Mouse (Mus musculus) heart, adult 9 months (tissue): ENCODE results near the gene Bcl7b.

Experiments used
- DNase-seq, 2 experiments: peaks; one replicate each; pipeline ENCODE4 v3.0.0; 2022; ENCODE audit warnings: low spot score in 2 of 2

The Bcl7b gene

DNA sequence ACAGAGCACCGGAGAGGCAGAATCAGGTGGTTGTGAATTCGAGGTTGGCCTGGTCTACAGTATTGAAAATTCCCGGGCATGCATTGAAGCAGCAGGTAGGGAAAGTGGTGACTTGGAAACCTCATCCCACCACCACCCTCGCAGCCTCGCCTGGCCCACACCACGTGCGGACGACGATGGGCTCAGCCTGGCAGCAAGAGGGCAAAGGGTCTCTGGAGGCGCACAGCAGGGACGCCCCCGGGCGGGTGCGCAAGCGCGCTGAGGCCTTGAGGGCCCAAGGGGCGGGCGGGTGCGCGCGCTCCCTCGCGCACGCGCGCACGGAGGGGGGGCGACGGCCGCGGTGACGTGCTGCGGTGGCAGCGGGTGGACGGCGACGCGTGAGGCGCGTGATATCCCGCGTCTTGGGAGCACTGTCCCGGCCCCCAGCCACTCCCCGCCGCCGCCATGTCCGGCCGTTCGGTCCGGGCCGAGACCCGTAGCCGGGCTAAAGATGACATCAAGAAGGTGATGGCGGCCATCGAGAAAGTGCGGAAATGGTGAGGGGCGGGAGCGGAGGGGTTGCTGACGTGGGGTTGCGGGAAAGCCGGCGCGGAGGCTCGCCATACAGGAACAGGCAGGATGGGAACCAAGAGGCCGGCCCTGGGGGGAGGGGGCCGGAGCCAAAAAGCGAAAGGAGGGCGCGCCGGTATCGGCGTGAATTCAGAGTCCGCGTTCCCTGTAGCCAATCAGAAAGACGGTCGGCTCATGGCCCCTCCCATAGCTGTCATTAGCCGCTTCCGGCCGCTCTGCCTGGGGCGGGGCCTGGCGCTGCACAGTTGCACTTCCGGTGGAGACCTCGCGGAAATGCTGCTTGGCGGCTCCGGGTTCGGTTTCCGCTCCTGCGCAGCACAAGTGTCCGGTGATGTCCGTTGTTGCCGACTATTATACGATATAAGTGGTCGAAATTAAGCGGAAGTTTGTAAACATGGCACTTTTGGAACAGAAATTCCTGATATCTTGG lies at the start of gene Bcl7b:
TSS of gene Bcl7b (plus strand) at position 221 of the 1,000 bp plus-strand sequence.
- DNase-seq: peak; percentile 98

DNA sequence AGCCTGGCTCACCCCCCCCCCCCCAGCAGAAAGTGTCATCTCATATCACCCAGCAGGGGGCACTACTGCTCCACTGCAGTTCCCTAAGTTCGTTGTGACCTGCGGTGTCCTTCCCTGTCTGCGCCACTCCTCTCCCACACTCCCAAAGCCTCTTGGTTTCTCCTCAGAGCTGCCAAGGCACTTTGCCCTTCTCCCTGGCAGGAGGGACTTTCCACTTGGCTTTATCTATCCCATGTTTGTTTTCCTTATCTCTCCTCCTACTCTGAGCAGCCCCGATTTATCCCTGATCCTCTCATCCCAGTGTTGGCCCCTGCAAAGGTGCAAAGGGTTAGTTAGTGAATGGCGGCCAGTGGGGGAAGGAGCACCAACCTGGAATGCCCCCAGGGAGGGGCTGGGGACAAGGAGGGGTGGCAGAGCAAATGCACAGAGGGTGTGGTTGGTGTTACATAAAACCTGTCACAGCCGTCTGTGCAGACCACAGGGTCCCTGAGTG lies 49.4 kb upstream of the Bcl7b start:
- peak; percentile 62 to 68 for DNase-seq

DNA sequence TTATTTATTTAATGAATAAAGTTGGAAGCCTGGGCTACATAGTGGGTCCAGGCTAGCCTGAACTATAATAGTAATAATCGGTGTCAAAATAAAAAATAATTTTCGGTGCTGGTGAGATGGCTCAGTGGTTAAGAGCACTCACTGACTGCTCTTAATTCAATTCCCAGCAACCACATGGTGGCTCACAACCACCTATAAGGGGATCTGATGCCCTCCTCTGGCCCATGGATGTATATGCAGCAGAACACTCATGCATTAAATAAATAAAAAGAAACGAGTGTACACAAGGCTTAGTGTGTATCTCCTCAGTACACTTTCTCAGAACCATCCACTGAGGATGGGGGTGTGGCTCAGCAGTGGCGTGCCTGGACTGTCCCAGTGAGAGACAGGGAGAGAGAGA lies 47.3 kb upstream of the Bcl7b start:
- no peak for DNase-seq

GRCm38 (mm10) chr5:135126121-135126520 lies 42.0 kb upstream of the Bcl7b start:
- DNase-seq: no peak

GRCm38 (mm10) chr5:135127669-135128068 lies 40.4 kb upstream of the Bcl7b start:
- no peak for DNase-seq

DNA sequence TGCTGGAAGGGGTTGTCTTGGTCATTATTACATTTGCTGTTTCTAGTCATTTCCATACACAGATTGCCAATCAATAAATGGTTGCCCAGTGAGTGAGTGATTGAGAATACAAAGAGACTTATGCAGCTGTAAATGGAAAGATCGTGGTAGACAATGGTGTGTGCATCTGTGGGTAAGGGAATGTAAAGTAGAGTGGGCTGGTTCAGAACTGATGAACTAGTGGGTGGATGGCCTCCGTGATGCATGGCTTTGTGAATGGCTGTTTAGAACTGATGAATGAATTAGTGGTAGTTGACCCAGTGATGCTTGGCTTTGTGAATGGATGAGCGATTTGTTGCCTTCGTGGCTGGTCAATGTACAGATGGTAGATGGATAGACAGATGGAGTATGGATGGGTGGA lies 38.3 kb upstream of the Bcl7b start:
- no peak for DNase-seq

DNA sequence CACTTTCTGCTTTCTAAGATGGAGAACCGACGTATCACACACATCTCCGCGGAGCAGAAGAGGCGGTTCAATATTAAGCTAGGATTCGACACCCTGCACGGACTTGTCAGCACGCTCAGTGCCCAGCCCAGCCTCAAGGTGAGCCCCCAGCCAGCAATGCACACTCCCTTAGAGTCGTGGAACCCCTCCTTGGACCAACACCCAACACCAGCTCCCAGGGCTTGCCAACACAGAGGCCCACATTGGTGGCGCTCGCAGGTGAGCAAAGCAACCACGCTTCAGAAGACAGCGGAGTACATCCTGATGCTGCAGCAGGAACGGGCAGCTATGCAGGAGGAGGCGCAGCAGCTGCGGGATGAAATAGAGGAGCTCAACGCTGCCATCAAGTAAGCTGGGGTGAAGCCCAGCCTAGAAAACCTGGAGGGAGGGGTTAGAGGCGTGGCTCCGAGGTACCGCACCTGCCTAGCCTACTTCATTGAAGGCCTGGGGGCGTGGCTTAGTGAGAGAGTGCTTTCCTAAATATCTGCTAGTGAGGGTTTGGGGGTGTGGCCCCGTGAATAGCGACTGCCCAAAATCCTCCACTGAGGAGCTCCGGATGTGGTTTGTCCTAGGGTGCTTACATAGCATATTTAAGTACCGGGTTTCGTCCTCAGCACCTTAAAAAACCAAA lies 34.2 kb upstream of the Bcl7b start:
- peak in 1 of 2 experiments; percentile 10 for DNase-seq

DNA sequence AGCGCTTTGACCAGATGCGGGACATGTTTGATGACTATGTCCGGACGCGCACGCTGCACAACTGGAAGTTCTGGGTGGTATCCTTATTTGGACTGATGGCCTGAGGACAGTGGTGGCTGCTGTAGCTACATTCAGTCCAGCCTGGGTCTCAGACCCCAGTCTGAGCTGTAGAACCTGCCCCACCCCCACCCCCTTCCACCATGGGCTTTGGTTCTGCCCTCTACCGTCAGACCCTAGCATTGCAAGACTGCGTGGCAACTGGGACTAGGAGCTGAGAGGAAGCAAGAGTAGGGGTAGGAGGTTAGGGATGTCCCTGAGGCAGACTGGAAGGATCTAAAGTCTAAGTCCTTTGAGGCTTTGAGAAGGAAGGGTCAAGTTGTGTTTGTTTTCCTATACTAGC lies 33.5 kb upstream of the Bcl7b start:
- no peak for DNase-seq

DNA sequence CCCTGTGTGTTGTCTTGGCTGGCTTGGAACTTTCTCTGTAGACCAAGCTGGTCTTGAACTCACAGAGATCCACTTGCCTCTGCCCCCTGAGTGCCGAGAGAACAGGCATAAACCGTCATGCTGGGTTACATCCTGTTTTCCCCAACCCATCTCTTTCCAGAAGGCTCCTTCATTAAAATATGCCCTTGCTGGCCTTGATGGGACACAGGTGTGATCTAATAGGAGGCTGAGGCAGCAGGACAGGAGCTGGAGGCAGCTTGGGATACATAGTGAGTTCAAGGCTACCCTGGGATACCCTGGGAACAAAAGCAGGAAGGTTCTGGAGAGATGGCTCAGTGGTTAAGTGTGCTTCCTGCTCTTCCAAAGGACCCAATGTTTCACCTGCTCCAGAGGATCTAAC lies 28.2 kb upstream of the Bcl7b start:
- no peak for DNase-seq

DNA sequence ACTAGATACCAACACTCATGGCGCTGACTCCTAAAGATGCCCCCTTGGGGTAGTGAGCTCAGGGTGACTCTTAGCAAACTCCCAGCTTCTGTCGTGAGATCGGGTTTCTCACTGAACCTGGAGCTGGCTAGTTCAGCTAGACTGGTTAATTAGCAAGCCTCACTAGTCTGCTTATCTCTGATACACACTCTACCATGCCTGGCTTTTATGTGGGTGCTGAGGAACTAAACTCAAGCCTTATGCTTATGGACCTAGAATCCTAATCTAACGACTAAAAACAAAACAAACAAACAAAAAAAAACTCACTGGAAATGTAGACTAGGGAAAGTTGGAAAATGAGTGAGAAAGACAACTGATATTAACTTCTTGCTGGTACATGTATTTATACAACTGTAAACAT lies 23.6 kb upstream of the Bcl7b start:
- DNase-seq: no peak

GRCm38 (mm10) chr5:135145532-135145931 lies 22.6 kb upstream of the Bcl7b start:
- no peak for DNase-seq

DNA sequence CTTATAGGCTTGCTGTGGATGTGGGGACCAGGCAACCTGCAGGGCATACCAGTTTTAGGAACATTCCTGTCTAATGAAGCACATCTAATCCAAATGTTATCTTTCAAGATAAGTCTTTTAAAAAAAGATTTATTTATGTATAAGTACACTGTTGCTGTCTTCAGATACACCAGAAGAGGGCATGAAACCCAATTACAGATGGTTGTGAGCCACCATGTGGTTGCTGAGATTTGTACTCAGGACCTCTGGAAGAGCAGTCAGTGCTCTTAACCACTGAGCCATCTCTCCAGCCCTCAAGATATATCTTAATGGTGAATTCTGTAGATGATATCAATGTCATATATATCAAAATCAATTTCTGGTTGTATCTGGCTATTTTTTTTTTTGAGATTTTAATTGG lies 22.1 kb upstream of the Bcl7b start:
- no peak for DNase-seq

DNA sequence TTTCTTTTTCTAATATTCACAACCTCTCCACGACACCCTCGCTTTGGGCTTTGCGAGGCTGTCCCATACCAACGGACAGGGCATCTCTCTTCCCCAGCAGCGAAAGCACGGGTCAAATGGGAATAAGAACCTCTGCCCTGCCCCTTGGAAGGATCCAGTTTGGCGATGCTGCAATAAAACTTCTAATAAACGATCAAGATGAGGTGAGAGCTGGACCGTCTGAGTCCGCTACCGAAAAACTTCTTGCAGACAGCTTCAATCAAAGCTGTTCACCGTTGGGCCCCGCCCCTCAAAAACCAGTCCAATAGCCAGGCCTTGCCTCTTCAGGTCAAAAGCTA lies 19.4 kb upstream of the Bcl7b start:
- no peak for DNase-seq

DNA sequence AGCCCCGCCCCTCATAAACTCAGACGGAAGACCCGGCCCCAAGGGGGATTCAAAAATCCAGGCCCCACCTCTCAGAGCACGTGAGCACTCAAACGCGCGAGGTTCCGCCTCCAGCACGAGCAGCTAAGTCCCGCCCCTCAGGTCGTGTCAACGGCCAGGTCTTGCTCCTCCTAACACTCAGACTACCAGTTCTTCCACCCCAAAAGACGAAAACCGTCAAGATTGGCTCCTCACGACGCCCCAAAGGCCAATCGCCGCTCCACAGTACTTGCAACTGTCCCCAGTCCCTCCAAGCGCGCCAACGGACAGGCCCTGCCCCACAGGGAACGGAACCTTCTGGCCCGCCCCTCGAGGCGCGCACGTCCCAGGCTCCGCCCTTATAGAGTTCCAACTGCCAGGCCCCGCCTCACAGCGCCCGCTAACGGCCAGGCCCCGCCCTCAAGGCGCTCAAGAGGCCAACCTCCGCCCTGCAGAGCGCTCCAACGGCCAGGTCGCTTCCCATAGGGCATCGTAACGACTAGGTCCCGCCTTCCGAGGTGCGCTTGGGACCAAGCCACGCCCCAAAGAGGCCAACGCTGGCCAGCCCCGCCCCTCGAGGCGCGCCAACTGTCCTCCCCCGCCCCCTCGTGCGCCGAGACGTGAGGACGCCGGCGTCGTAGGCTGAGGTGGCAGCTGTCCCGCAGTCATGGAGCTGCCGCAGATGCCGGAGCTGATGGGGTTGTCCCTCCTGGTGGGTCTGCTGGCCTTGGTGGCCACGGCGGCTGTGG lies 18.8 kb upstream of the Bcl7b start, which contains the start of gene Tbl2:
TSS of gene Tbl2 (plus strand) at position 605 of the 767 bp plus-strand sequence.
- peak; percentile 98 to 99 for DNase-seq

- DNase-seq: no peak
Observed at GRCm38 (mm10) chr5:135149820-135150178, 18.3 kb upstream of the Bcl7b start.

- DNase-seq: no peak
Observed at GRCm38 (mm10) chr5:135156496-135156895, 11.6 kb upstream of the Bcl7b start.

DNA sequence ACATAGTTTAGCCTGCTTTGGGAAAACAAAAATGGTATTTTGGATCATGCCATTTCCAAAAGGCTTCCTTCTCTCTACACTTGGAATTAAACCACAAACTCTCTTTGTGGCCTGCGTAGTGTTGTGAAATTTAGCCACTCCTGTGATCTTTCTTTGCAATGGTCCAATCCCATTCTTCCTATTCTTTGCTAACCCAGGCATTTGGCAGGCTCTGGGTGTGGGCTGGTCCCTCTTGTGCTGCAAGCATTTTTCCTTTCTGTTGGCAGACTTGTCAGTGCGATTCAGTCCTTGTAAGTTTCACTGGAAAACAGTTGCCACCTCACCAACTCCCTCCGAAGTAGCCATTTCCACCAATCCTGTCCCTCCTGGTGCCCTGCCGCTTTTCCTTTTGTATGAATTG lies 6.9 kb upstream of the Bcl7b start:
- peak; percentile 60 to 61 for DNase-seq

- DNase-seq: no peak
Observed at GRCm38 (mm10) chr5:135161650-135162049, 6.4 kb upstream of the Bcl7b start.

DNA sequence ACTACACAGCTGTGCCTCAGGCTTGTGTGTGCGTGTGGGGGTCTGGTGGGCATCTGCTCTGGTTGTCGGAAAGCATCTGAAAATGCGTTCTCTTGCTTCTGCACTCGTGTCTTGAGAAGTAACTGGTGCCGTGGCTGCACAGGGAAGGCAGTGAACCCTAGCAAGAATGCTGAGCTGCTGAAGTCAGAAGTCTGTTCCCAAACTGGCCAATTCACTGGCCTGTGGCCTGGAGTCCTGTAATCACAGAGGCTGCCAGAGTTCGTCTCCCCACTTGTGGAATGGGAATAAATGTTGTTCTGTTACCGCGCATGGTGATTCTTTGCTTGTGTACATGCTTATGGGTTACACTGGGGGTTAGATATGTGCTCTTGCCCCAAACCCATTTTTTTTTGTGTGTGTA lies 5.7 kb upstream of the Bcl7b start:
- no peak for DNase-seq

- DNase-seq: no peak
Observed at GRCm38 (mm10) chr5:135162821-135163220, 5.3 kb upstream of the Bcl7b start.

GRCm38 (mm10) chr5:135166909-135167308 lies 1.2 kb upstream of the Bcl7b start:
- no peak for DNase-seq

DNA sequence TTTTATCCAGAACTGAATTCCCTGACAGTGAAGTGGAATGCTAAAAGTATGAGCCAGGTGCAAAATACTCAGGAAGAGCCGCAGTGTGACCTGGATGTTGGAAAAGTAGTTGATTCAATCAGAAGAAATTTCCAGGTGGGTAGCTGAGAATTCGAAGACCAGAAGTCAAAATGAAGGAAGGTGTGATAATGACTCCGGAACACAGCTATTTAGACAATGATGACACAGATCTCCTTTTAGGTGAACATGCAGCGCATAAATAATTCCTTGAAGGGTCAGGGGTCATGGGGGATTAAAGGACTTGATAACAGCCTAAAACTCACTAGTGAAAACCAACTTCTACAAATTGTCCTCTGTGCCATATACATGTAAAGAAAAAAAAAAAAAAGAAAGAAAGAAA lies 614 bp upstream of the Bcl7b start:
- no peak for DNase-seq
